Mouse (Mus musculus) G1E (cell line): ENCODE data around the gene B3gnt6.

Experiments
- CTCF ChIP-seq: IDR thresholded peaks from 2 replicates; pipeline ENCODE4 v1.5.1; 2012; ENCODE audit warnings: low read depth, low read length, inconsistent platforms, mixed read lengths
- GATA2 ChIP-seq: IDR thresholded peaks from 2 replicates; pipeline ENCODE4 v1.6.1; 2012; ENCODE audit warnings: low read depth, low read length, inconsistent platforms, borderline replicate concordance

DNA sequence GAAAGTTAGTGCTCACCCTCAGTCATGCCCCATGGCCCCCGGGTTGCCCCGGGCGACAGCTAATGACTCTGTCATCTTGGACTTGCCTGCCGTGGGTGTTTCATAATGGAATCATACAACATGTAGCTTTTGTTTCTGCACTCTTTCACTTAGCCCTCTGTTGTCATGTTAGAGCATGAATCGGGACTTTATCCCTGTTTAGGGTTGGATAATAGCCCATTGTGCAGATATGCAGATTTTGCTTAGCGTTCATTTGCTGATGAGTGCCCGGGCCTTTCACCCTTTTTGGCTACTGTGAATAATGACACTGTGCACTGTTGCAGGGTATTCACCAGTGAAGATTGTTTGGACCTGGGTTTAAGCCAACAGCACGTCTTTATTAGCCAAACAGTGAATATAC, 12.6 kb downstream of the B3gnt6 start:
- TF ChIP-seq GATA2 (no peak), CTCF (no peak)
